Mouse (Mus musculus): ENCODE data around the gene Asf1a.
"Not testable (repeated sequence)": the region's sequence is repeated elsewhere in the genome, so short reads cannot be mapped to it uniquely, and the experiment has no call there.

The Asf1a gene

GRCm38 (mm10) chr10:53635246-53635971, 38.9 kb downstream of the Asf1a start:
- no peak for DNase-seq (ENCODE audit: extremely low spot score, low read depth, low spot score)

- DNase-seq (ENCODE audit: extremely low spot score, low read depth, low spot score) = no peak
These were observed 45.0 kb downstream of the Asf1a start for GRCm38 (mm10) chr10:53641507-53641906.

- no peak for DNase-seq (ENCODE audit: extremely low spot score, low read depth, low spot score)
These were observed 54.1 kb downstream of the Asf1a start for GRCm38 (mm10) chr10:53650683-53651082.

DNA sequence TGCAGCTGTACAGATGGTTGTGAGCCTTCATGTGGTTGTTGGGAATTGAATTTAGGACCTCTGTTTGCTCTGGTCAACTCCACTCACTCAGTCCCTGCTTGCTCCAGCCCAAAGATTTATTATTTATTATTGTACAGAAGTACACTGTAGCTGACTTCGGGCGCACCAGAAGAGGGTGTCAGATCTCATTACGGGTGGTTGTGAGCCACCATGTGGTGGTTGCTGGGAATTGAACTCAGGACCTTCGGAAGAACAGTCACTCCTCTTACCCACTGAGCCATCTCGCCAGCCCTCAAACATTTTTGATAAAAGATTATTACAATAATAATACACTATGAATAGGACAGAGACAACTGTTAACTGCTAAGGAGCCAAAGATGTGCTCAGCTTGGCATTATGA, 57.7 kb downstream of the Asf1a start:
- not testable (repeated sequence) for DNase-seq (ENCODE audit: extremely low spot score, low read depth, low spot score)

Data from hindlimb bud, embryonic 11.5 days (tissue).